Mouse (Mus musculus): ENCODE data around the gene Zcchc14. TPM values are rescaled to one million over a fixed set of nuclear protein-coding genes. Genes with fewer than 3 reads are reported as not detected.
"Not testable (repeated sequence)": the region's sequence is repeated elsewhere in the genome, so short reads cannot be mapped to it uniquely, and the experiment has no call there.

Gene Zcchc14
- polyA plus RNA-seq, 1 experiment from 2014 or later, result 40.2 TPM

- peaks cover 8% of the 10 kb centered on the region; the same call in 1 of the 2 replicates for H3K4me1 ChIP-seq (ENCODE audit: control insufficient read depth, insufficient read depth, low read length)
- no peaks in the 10 kb centered on the region for H3K9me3 ChIP-seq (ENCODE audit: control insufficient read depth, low read length)
- 0 out of 2 replicates have a peak, but pooled peaks have one; percentile 12 for ATAC-seq (ENCODE audit: low read depth)
- H3K4me3 ChIP-seq (ENCODE audit: low read depth, low read length), result no peak overlapping the region
- no peaks in the 10 kb centered on the region for H3K27me3 ChIP-seq (ENCODE audit: control insufficient read depth, insufficient read depth, low read length)
- WGBS, result 76% methylated on average over 4 of the region's 4 CpGs
- no peaks in the 10 kb centered on the region for H3K36me3 ChIP-seq (ENCODE audit: control insufficient read depth, insufficient read depth, low read length)
- H3K9ac ChIP-seq (replicated peaks; ENCODE audit: low read depth, low read length), result no peak overlapping the region
- H3K4me2 ChIP-seq (ENCODE audit: low read depth, low read length), result no peak overlapping the region
- H3K27ac ChIP-seq (ENCODE audit: low read depth, low read length), result no peak overlapping the region; the same call in 1 of the 2 replicates
Measured at GRCm38 (mm10) chr8:121673153-121673552, 20.5 kb upstream of the Zcchc14 start.

DNA sequence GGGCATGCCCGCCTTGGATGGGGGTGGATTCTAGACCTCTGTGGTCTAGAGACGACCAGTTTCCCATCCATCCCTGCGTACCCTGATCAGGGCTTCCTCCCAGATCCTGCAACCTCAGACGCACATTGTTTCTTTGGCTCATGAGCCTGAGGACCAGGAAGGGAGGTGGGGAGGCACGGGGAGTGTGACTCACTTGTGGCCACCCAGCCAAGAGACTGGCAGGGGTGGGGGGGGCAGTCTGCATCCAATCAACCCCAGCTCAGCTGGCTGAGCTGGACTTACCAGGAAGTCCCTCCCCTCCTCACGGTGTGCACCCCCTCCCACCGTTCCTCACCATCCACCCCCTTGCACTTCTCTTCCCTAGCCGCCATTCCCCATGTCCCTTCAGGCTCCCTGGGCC is 16.5 kb upstream of the Zcchc14 start:
- Histone ChIP-seq H3K4me3 (ENCODE audit: low read depth, low read length) (no peak overlapping the region), H3K27ac (ENCODE audit: low read depth, low read length) (no peak overlapping the region), H3K9ac (replicated peaks; ENCODE audit: low read depth, low read length) (no peak overlapping the region), H3K4me1 (ENCODE audit: control insufficient read depth, insufficient read depth, low read length) (peaks cover 14% of the 10 kb centered on the region; the same call in 1 of the 2 replicates), H3K36me3 (ENCODE audit: control insufficient read depth, insufficient read depth, low read length) (no peaks in the 10 kb centered on the region), H3K27me3 (ENCODE audit: control insufficient read depth, insufficient read depth, low read length) (no peaks in the 10 kb centered on the region), H3K4me2 (ENCODE audit: low read depth, low read length) (no peak overlapping the region), H3K9me3 (ENCODE audit: control insufficient read depth, low read length) (no peaks in the 10 kb centered on the region)
- WGBS, result 22% methylated on average over 8 of the region's 8 CpGs
- ATAC-seq (ENCODE audit: low read depth), result no peak

DNA sequence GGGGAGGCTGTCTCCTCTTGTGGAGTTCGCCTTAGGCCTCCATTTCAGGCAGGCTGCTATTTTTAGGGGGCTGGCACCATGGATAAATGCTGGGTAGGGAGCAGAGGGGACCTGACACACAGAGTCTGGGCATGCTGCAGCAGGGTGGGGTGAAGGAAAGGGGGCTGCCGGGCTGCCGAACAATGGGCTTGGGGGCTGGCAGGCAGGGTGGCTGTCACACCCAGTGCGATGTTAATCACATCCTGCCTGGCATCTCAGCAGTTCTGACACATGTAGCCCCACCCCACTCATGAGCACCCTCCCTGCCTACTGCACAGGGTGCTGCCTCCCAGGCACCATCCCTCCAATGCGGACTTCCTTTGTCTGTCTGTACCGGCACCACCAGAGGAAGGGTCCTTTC is 15.9 kb upstream of the Zcchc14 start:
- Histone ChIP-seq H3K36me3 (ENCODE audit: control insufficient read depth, insufficient read depth, low read length) (no peaks in the 10 kb centered on the region), H3K27ac (ENCODE audit: low read depth, low read length) (no peak overlapping the region), H3K4me3 (ENCODE audit: low read depth, low read length) (no peak overlapping the region), H3K4me2 (ENCODE audit: low read depth, low read length) (no peak overlapping the region), H3K27me3 (ENCODE audit: control insufficient read depth, insufficient read depth, low read length) (no peaks in the 10 kb centered on the region), H3K9ac (replicated peaks; ENCODE audit: low read depth, low read length) (0 out of 2 replicates have a peak overlapping the region, but pooled peaks have one; percentile 4), H3K9me3 (ENCODE audit: control insufficient read depth, low read length) (no peaks in the 10 kb centered on the region), H3K4me1 (ENCODE audit: control insufficient read depth, insufficient read depth, low read length) (peaks cover 14% of the 10 kb centered on the region; the same call in 1 of the 2 replicates)
- WGBS, result 44% methylated on average over 6 of the region's 6 CpGs
- no peak for ATAC-seq (ENCODE audit: low read depth)

- not testable (repeated sequence) for H3K4me3 ChIP-seq (ENCODE audit: low read depth, low read length); H3K36me3 ChIP-seq (ENCODE audit: control insufficient read depth, insufficient read depth, low read length); H3K9me3 ChIP-seq (ENCODE audit: control insufficient read depth, low read length); H3K27ac ChIP-seq (ENCODE audit: low read depth, low read length); H3K4me2 ChIP-seq (ENCODE audit: low read depth, low read length); ATAC-seq (ENCODE audit: low read depth); H3K27me3 ChIP-seq (ENCODE audit: control insufficient read depth, insufficient read depth, low read length)
- 71% methylated on average over 9 of the region's 9 CpGs for WGBS
- Histone ChIP-seq H3K4me1 (ENCODE audit: control insufficient read depth, insufficient read depth, low read length) (peaks cover 14% of the 10 kb centered on the region; the same call in 1 of the 2 replicates), H3K9ac (replicated peaks; ENCODE audit: low read depth, low read length) (0 out of 2 replicates have a peak overlapping the region, but pooled peaks have one; percentile 4)
Measured at GRCm38 (mm10) chr8:121667936-121668500, 15.3 kb upstream of the Zcchc14 start.

- no peaks in the 10 kb centered on the region for H3K9me3 ChIP-seq (ENCODE audit: control insufficient read depth, low read length)
- H3K9ac ChIP-seq (replicated peaks; ENCODE audit: low read depth, low read length), result peak overlapping the region; percentile 32; the same call in 1 of the 2 replicates
- WGBS, result 6% methylated on average over 16 of the region's 16 CpGs
- no peaks in the 10 kb centered on the region for H3K27me3 ChIP-seq (ENCODE audit: control insufficient read depth, insufficient read depth, low read length)
- H3K4me1 ChIP-seq (ENCODE audit: control insufficient read depth, insufficient read depth, low read length), result peaks cover 14% of the 10 kb centered on the region; the same call in 1 of the 2 replicates
- no peaks in the 10 kb centered on the region for H3K36me3 ChIP-seq (ENCODE audit: control insufficient read depth, insufficient read depth, low read length)
- no peak overlapping the region for H3K4me3 ChIP-seq (ENCODE audit: low read depth, low read length)
- peak overlapping the region; percentile 6; the same call in 1 of the 2 replicates for H3K27ac ChIP-seq (ENCODE audit: low read depth, low read length)
- ATAC-seq (ENCODE audit: low read depth), result peak; percentile 58; the same call in 1 of the 2 replicates
- H3K4me2 ChIP-seq (ENCODE audit: low read depth, low read length), result peak overlapping the region; percentile 11; the same call in 1 of the 2 replicates
Measured at GRCm38 (mm10) chr8:121665329-121665728, 12.6 kb upstream of the Zcchc14 start.

DNA sequence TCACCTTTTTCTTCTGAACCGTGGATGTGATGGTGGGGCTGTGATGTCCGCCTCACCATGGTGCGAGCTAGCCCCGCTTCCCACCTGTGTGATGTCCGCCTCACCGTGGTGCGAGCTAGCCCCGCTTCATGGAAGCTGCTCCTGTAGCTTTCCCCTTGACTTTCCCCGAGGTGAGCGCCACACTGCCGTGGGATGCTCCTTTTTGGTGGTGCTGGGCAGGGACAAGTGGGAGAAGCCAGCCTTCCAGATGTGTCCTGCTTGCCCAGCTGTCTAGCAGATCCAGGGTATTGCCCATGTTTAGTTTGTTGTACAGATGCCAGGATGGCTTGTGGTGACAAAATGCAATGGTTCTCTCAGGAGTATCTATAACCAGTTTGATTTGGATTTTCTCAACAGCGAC is 10.4 kb upstream of the Zcchc14 start:
- no peak overlapping the region for H3K27ac ChIP-seq (ENCODE audit: low read depth, low read length)
- H3K4me3 ChIP-seq (ENCODE audit: low read depth, low read length), result no peak overlapping the region

GRCm38 (mm10) chr8:121661631-121662357 is 9.1 kb upstream of the Zcchc14 start:
- no peak for ATAC-seq (ENCODE audit: low read depth)
- no peaks in the 10 kb centered on the region for H3K27me3 ChIP-seq (ENCODE audit: control insufficient read depth, insufficient read depth, low read length)
- WGBS, result 87% methylated on average over 18 of the region's 18 CpGs

More for the DNA sequence above, 10.4 kb upstream of the Zcchc14 start:
- no peak overlapping the region for H3K4me2 ChIP-seq (ENCODE audit: low read depth, low read length)
- H3K36me3 ChIP-seq (ENCODE audit: control insufficient read depth, insufficient read depth, low read length), result no peaks in the 10 kb centered on the region
- H3K9ac ChIP-seq (replicated peaks; ENCODE audit: low read depth, low read length), result no peak overlapping the region
- H3K9me3 ChIP-seq (ENCODE audit: control insufficient read depth, low read length), result no peaks in the 10 kb centered on the region
- ATAC-seq (ENCODE audit: low read depth), result no peak
- 93% methylated on average over 12 of the region's 12 CpGs for WGBS
- peaks cover 6% of the 10 kb centered on the region; the same call in 1 of the 2 replicates for H3K4me1 ChIP-seq (ENCODE audit: control insufficient read depth, insufficient read depth, low read length)
- H3K27me3 ChIP-seq (ENCODE audit: control insufficient read depth, insufficient read depth, low read length), result no peaks in the 10 kb centered on the region

GRCm38 (mm10) chr8:121660602-121661001 is 7.9 kb upstream of the Zcchc14 start:
- Histone ChIP-seq H3K4me1 (ENCODE audit: control insufficient read depth, insufficient read depth, low read length) (peaks cover 6% of the 10 kb centered on the region; the same call in 1 of the 2 replicates), H3K4me2 (ENCODE audit: low read depth, low read length) (no peak overlapping the region), H3K27me3 (ENCODE audit: control insufficient read depth, insufficient read depth, low read length) (no peaks in the 10 kb centered on the region), H3K27ac (ENCODE audit: low read depth, low read length) (no peak overlapping the region), H3K36me3 (ENCODE audit: control insufficient read depth, insufficient read depth, low read length) (no peaks in the 10 kb centered on the region), H3K4me3 (ENCODE audit: low read depth, low read length) (no peak overlapping the region), H3K9me3 (ENCODE audit: control insufficient read depth, low read length) (no peaks in the 10 kb centered on the region), H3K9ac (replicated peaks; ENCODE audit: low read depth, low read length) (no peak overlapping the region)
- 62% methylated on average over 15 of the region's 15 CpGs for WGBS
- ATAC-seq (ENCODE audit: low read depth), result no peak

More at GRCm38 (mm10) chr8:121661631-121662357, 9.1 kb upstream of the Zcchc14 start:
- Histone ChIP-seq H3K4me1 (ENCODE audit: control insufficient read depth, insufficient read depth, low read length) (peaks cover 6% of the 10 kb centered on the region; the same call in 1 of the 2 replicates), H3K4me3 (ENCODE audit: low read depth, low read length) (no peak overlapping the region), H3K4me2 (ENCODE audit: low read depth, low read length) (no peak overlapping the region), H3K9me3 (ENCODE audit: control insufficient read depth, low read length) (no peaks in the 10 kb centered on the region), H3K9ac (replicated peaks; ENCODE audit: low read depth, low read length) (no peak overlapping the region), H3K27ac (ENCODE audit: low read depth, low read length) (no peak overlapping the region), H3K36me3 (ENCODE audit: control insufficient read depth, insufficient read depth, low read length) (no peaks in the 10 kb centered on the region)

DNA sequence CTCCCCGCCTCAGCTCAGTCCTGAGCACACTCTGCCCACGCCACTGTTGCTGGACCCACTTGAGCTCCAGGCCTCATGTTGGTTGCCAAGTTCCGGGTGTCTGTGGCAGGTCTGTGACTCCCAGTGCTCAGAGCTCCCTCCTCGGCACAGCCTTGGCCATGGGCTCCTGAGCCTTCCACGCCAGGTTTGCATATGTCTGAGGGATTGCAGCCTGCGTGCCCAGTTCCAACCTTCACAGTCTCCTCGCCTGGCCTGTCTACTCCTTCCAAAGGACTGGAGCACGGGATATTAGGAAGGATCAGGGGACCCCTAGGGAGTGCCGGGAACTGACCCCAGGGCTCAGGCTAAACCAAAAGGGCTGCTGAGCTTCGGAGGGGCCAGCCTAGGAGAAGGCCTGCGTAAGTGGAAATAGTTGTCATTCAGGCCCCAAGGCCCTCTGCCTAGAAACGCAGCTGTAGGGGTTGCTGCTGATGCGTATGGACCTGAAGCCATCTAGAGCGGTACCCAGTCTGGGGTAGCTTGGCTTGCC is 2.3 kb upstream of the Zcchc14 start:
- Histone ChIP-seq H3K9me3 (ENCODE audit: control insufficient read depth, low read length) (no peaks in the 10 kb centered on the region), H3K4me3 (ENCODE audit: low read depth, low read length) (no peak overlapping the region), H3K36me3 (ENCODE audit: control insufficient read depth, insufficient read depth, low read length) (no peaks in the 10 kb centered on the region), H3K9ac (replicated peaks; ENCODE audit: low read depth, low read length) (no peak overlapping the region), H3K27me3 (ENCODE audit: control insufficient read depth, insufficient read depth, low read length) (no peaks in the 10 kb centered on the region), H3K27ac (ENCODE audit: low read depth, low read length) (no peak overlapping the region), H3K4me2 (ENCODE audit: low read depth, low read length) (no peak overlapping the region), H3K4me1 (ENCODE audit: control insufficient read depth, insufficient read depth, low read length) (peaks cover 17% of the 10 kb centered on the region)
- no peak for ATAC-seq (ENCODE audit: low read depth)
- 89% methylated on average over 14 of the region's 14 CpGs for WGBS

Measured in neural tube, embryonic 14.5 days (tissue).